Mouse (Mus musculus) adipocyte (in vitro differentiated cells): ENCODE data around the gene Pappa.

ENCODE experiments used
- DNase-seq: peaks from one replicate; pipeline ENCODE4 v3.0.0-alpha.2; 2016; ENCODE audit warnings: low spot score

Pappa gene

DNA sequence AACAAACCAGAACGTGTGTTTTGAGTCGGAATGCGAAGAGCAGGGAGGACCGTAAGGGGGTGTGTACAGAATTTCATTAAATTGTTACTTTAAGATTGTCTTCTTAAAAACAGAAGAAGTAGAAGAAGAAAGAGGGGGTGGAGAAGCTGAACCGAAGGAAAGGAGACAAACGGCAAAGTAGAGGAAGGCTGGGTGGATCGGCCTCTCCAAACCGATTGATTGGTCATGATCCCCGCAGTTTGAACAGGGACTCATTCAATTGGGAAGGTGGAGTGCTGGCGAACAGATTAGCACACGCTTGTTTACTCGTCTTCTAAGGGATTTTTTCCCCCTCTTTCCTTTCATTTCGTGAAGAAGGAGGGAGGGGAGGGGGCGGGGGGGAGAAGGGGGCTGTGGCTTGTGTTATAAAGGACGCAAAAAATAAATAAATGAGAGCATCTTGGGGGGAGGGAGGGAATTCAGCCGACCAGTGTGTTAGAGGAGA lies at the start of gene Pappa:
TSS of gene Pappa (plus strand) at position 434 of the 484 bp plus-strand sequence.
- peak; percentile 8 for DNase-seq

DNA sequence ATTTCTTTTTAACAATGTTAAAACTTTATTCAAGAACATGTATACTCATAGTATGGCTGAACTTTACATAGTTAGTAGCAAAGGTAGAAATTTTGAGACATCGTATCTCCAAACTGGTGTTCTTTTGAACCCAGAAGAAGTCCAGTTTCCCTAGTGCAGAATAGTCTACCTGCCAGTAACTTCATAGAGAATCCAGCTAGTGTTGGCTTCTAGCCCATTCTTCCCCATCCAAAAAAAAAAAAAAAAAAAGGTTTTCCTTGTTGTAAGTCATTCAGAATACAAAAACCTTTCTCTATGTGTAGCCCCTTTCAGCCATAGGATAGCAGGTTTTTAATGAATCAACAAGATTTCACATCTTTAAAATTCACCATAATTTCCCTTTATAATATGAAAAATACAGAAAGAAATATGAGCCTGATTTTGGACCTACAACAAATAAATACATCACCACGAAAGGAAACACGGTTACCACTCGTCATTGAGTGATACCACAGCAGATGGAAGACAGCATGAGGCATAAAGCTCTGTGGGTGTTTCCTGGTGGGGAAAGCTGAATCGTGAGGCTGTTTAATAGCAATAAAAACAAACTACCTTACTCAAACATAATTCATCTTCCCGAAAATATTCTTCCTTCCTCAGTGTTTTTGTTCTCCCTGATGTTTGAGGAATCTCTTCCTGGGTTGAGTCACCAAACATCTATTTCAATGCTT lies 45.9 kb upstream of the Pappa start:
- DNase-seq, result no peak

DNA sequence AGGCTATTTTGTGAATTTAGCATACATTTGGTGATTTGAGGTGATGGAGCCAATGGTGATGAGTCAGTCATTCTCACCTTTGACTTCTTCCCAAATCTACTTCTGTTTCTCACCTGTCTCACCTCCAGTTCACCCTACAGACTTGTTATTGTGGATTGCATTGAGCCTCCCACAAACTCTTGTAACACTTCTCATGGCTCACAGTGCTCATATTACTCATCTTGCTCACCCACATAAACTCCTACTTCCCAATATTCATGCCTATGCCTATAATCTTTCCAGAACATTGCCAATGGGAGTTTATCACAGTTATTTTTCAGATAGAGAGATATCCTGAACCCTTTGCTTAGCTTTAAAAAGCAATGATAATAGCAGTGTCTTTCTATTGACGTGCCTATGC lies 37.1 kb upstream of the Pappa start:
- no peak for DNase-seq

DNA sequence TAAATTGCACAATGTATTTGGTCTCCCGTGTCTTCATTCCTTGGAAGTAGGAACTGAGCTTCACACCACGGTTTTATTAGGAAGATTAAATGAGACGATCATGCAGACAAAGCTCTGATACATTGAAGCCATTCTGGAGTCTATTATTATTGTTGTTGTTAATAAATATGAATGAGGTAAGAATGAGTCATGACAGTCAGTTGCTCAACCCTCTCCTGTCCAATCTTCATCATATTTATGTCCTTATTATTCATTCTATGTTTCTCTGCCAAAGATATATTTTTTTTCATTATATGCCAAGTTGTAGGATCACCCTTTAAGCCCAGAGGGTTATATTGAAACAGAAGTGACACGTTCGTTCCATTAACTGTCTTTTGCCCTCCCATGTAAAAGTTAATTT lies 36.4 kb upstream of the Pappa start:
- DNase-seq, result no peak

DNA sequence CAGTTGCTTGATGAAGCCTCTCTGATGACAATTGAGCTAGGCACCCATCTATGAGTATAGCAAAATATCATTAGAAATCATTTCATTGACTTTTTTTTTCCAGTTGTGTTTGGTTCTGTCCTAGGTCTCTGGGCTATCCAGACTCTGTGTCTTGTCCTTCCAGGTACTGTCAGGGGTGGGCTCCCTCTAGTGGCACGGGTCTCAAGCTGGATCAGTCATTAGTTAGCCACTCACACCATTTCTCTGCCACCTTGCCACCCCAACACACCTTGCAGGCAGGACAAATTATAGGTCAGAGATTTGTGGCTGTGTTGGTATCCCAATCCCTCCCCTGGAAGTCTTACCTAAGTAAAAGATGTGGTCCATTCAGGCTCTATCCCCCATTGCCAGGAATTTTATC lies 31.8 kb upstream of the Pappa start:
- peak; percentile 29 for DNase-seq

DNA sequence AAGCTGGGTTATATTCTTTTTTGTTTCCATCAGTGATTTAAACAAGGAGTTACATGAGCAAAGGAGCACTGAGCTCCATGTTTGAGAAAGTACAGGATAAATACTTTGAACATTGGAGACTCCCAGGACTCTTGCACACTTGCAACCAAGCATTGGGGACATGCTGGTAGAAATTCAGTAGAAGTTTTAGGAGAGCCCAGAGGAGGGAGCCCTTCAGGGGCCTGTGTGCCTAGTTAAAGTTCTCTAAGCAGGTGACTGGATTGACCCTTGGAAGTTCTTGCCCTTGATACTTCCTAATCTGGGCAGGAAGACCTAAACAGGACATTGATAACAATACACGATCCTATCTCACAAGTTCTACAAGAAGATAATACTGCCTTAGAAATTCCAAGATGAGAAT lies 3.6 kb upstream of the Pappa start:
- peak; percentile 11 for DNase-seq

DNA sequence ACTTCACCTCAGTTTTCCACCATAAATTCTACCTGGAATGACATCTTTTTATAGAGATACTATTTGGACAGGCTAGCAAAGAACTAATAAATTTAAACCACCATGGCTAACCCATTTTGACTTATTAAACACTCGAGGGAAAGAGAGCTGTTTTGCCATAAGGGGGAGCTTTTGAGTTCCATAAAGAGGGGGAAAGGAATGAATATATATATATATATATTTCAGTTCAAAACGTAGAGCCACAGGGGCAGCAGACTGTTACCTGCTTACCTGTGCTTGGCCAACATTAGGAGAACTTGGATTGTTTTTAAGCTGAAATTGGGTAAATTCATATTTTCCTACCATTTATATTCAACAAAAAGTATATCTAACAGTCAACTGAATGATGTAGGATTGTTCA lies 1.1 kb upstream of the Pappa start:
- DNase-seq, result peak; percentile 51

DNA sequence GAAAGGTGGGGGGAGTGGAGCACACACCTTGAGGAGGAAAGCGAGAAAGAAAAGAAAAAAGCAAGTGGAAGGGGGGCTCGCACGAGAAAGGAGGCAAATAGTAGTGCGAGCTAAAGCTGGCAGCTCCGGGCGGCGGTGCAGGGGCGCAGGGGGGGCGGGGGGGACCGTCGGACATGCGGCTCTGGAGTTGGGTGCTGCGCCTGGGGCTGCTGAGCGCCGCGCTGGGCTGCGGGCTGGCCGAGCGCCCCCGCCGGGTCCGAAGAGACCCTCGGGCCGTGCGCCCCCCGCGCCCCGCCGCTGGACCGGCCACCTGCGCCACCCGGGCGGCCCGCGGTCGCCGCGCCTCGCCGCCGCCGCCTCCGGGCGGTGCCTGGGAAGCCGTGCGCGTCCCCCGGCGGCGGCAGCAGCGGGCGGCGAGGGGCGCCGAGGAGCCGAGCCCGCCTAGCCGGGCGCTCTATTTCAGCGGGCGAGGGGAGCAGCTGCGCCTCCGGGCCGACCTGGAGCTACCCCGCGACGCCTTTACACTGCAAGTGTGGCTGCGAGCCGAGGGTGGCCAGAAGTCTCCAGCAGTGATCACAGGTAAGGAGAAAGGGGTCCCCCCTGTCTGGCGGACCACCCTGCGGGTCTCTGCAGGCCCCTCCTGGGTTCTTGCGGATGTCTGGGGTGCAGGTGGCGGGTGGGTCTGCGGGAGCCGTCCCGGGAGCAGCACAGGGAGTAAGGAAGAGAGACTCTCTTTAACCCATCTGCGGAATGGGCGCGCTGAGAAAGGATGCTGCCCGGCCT lies 586 bp downstream of the Pappa start:
- DNase-seq, result no peak

DNA sequence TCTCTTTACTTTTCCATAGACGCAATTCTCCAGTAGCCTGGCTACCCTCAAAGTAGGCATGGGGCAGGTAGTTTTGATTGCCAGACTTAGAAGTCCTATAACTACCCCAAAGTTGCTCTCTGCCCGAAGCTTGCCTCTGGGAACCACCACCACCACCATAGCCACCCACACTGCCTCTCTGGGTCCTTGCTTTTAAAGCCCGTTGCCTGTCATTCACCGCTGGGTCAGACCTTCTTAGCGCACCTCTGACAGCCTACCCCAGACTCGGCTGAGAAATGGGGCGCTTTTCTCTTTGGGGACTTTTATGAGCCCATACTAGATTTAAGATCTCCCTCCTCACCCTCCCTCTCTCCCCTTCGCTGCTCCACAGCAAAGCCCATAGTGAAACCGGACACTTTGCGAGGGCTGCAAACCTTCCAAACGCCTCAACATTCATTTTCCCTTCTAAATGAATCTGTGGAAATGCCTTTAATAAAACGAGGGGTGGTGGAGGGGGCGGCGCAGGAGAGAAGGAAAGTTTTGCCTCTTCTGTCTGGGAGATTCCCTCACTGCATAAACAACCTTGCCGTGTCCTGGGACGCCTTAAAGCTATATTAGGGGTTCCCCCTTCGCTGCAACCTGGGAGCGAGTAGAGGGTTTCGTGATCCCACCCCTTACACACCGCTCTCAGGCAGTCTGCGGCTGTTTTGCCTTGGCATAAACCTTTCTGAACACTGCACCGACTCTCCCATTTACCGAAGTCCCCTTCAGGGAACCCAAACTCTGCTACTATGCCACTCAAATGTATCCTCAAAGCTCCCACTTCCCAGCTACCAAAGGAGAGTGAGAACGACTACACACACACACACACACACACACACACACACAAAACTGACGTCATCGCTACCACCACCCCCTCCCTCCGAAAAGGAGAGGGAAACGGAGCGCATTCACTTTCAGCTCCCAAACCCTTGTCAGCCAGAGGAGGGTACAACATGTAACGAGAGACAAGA lies 1.7 kb downstream of the Pappa start:
- DNase-seq, result peak; percentile 19

DNA sequence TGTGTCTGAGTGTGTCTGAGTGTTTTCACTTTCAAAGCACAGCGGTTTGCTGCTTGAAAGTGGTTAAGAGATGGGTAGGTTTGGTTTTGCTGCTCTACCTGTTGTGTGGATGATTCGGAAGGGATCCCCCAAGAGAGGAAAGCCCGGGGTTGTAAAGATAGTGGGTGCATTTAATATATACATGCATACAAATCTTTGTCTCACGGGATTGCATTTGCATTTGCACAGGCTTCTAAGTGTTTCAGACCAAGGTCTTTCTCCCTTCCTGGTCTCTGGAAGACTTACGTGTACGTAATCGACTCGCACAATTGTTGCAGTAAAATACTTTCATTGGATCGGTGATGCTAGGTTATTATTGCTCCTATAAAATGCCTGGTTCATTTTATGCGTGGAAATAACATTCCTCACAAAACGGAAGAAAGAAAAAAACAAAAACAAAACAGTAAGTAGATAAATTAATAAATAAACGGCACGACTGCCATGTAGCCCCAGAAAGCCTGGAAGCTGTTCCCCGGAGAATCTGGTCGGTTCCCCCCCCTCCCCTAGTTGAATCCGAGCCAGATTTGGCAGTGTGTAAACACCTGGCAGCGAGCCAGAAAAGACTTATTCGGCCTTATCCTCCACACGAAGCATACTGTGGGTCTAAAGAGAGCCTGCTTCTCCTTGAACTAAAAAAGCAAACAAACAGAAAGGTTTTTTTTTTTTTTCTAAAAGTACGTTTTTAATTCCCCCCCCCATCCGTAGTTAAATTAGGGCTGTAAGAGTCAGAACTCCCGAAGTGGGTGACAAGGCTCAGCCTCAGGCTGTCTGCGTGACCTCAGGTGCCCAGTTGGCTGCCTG lies 2.7 kb downstream of the Pappa start:
- peak; percentile 73 for DNase-seq

DNA sequence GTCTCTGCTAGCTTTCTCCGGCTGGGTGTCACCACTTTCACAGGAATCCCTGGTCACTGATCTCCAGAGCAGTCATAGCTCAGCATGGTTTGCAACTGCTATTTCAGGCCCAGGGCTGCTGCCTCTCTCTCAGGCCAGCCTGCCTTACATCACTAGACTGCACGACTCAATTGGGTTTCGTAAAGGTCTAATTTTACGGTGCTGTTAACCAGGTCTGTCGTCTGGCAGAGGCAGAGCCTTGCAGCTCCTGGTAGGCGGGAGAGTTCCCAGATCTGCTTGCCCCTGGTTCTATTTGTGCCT lies 3.3 kb downstream of the Pappa start:
- peak; percentile 60 for DNase-seq

DNA sequence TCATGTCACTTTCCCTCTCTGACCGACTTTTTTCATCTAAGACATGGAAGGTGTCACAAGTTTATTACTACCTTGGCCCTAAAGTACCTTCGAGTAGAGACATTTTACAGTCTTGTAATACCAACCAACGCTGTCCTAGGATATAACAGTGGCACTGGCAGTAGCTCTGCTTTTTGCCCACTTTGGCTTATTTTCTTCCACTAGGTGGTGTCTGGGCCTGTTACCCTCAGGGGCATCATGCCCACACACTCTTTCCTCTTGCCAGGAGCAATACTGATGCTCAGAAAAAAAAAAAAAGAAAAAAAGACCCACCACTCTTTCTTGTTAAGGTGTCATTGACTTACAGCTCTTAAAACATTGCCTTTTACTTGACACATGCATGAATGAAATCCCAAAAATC lies 8.7 kb downstream of the Pappa start:
- peak; percentile 13 for DNase-seq

DNA sequence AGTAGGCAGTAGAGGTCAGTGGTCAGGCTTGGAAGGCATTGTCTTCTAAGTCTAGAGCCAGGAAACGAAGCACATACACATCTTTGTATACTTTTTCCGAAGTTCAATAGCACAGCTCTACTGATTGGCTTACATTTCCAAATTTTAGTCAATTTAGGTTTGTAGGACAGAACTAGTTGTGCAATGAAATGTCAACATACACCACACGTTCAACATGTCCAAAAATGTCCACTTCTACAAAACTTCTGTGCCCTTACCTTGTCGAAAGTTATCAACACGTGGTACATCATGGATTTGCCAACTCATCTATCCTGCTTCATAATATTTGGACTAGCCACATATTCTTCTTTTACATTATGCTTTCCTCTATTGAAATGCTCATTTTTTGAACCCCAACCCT lies 10.4 kb downstream of the Pappa start:
- no peak for DNase-seq

DNA sequence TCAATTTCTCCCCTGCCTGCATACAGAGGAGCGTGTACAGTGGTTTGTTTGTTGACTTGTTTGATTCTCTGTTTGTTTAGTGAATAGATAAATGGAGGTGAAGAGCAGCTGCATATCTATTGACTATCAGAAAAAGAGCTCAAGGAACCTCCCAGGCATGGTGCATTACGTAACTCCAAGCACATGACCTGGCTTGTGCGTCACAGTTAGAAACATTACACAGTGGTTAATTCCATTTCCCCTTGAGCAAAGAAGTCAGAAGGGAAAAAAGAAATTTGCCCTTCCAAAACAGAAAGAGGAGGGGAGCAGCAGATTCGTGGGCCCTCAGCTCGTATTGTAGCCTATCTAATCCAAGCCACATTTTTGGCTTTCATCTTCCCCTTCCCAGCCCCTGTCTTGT lies 11.1 kb downstream of the Pappa start:
- DNase-seq, result peak; percentile 36

DNA sequence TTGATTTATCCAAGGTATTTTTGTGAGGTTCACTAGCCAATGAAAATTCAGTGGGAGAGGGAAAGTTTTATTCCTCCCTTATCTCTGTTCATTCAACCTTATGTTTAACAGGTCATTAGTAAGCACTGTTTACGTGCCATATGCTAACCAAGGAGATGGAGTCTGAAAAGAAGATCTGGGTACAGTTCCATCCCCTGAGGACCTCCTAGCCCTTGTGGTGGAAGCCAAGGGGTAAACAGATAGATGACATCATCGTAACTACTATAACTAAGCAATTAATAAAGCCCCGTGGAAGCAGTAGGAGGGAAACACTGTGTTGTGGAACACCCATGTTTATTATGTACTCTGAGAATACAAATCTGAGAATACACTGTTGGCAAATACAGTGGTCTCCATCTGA lies 12.6 kb downstream of the Pappa start:
- DNase-seq, result no peak

DNA sequence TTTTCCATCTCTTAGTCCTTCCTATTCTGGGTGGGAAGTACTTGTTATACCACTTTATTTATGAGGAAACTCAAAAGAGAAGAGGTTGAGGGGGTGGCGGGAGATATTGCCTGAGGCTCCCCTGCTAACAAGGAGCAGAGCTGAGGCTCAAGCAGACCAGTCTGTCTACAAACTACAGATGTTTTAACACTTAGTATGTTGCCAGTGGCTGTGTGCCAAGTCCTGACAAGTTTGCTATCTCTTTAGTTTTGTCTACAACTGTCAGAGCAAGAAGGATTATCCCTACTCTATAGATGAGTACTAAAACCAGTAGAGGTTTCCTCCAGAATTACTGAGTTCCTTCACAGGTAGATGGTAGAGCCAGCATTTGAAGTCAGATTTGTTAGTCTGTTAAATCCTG lies 23.0 kb downstream of the Pappa start:
- no peak for DNase-seq

DNA sequence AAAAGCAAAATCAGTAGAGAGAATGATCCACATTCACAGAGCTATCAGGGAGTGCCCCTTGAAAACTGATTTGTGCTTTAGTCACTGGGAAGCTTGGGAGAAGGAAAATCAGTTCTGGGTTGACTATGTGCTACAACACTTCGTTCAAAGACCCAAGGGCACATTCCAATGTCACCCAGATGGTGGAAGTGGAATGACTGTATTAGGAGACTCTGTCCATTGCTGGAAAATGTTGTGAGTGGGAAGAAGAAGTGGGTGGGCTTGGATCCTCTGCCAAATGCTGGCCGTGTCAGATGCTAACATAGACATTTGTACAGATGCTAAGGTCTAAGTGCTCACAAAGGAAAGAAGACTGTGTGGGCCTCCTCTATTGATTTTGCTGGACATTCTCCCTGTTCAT lies 29.6 kb downstream of the Pappa start:
- DNase-seq, result no peak

DNA sequence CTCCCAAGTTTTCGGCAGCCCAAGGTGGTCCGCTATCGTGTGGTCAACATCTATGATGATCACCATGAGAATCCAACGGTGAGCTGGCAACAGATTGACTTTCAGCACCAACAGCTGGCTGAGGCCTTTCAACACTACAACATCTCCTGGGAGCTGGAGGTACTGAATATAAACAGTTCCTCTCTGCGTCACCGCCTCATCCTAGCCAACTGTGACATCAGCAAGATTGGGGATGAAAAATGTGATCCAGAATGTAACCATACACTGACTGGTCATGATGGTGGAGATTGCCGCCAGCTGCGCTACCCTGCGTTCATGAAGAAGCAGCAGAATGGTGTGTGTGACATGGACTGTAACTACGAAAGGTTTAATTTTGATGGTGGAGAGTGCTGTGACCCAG lies 32.3 kb downstream of the Pappa start:
- no peak for DNase-seq

DNA sequence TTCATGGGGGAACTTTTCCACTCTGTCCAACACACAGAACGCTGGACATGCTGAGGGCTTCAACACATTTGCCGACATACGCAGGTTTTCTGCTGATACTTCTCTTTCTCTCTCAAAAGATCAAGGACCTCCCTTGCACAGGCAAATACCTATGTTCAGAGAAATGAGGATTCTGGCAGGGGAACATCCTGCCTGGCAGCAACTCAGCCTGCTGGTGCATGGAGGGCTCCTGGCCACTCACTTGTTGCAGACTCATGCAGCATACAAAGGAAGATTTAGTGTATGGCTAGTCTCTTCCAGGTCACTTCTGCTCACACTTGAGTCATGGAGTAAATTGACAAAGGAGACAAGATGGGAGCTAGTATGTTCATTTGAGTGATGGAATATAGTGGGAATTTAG lies 34.7 kb downstream of the Pappa start:
- DNase-seq, result no peak

DNA sequence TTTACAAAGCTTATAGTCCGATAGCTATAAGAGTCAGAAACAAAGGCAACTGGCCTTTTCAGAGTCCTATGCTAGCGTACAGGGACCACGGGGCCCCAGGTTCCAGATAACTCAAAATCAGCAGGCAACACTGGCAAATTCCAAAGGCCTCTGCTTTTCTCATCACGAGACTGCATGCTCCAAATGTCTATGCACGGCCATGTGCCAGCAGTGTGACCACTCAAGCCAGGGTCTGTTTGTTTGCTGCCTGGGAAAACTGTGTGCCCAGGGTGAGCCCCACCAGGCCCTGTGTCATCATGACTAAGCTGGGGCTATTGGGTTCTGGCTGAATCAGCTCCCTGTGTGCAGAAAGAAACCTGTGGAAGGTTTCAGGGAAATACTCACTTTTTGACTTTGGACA lies 35.5 kb downstream of the Pappa start:
- DNase-seq, result no peak

DNA sequence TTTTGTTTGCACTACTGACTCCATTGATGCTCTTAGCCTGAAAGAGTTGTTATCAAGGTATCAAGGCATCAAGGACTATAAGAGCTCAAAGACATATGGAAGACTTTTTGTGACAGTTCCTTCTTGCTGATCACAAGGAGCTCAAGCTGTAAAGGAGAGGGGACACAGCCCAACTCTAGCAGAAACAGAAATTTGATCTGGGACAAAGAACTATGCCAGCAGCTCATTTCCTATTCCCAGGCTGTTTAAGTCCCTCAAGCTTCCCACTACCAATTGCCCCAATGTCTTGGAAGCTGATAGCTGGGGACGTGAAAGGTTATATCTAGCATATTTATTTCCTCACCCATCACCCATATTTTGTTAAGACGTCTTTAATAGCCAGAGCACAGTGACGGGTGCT lies 39.7 kb downstream of the Pappa start:
- DNase-seq, result no peak
